Mouse (Mus musculus): ENCODE data around the gene C1qtnf5.
"Not testable (repeated sequence)": the region's sequence is repeated elsewhere in the genome, so short reads cannot be mapped to it uniquely, and the experiment has no call there.

The C1qtnf5 gene

GRCm38 (mm10) chr9:44106596-44106995 lies 449 bp upstream of the C1qtnf5 start:
- DNase-seq (ENCODE audit: low spot score), result no peak

- no peak for DNase-seq (ENCODE audit: low spot score)
Measured at GRCm38 (mm10) chr9:44107557-44108179, 623 bp downstream of the C1qtnf5 start.

DNA sequence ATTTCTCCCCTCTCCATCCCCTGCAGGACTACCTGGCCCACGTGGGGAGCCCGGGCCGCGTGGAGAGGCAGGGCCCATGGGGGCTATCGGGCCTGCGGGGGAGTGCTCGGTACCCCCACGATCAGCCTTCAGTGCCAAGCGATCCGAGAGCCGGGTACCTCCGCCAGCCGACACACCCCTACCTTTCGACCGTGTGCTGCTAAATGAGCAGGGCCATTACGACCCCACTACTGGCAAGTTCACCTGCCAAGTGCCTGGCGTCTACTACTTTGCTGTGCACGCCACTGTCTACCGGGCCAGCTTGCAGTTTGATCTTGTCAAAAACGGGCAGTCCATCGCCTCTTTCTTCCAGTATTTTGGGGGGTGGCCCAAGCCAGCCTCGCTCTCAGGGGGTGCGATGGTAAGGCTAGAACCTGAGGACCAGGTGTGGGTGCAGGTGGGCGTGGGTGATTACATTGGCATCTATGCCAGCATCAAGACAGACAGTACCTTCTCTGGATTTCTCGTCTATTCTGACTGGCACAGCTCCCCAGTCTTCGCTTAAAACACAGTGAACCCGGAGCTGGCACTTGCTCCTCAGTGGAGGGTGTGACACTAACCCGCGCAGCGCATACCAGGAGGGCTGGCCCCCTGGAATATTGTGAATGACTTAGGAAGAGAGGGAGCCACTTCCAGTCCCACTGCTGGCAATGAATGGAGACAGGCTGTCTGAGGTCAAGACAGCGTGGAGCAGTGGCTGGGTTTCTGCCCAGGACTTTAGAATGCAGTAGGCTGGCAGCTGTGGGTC lies 1.4 kb downstream of the C1qtnf5 start:
- no peak for DNase-seq (ENCODE audit: low spot score)

DNA sequence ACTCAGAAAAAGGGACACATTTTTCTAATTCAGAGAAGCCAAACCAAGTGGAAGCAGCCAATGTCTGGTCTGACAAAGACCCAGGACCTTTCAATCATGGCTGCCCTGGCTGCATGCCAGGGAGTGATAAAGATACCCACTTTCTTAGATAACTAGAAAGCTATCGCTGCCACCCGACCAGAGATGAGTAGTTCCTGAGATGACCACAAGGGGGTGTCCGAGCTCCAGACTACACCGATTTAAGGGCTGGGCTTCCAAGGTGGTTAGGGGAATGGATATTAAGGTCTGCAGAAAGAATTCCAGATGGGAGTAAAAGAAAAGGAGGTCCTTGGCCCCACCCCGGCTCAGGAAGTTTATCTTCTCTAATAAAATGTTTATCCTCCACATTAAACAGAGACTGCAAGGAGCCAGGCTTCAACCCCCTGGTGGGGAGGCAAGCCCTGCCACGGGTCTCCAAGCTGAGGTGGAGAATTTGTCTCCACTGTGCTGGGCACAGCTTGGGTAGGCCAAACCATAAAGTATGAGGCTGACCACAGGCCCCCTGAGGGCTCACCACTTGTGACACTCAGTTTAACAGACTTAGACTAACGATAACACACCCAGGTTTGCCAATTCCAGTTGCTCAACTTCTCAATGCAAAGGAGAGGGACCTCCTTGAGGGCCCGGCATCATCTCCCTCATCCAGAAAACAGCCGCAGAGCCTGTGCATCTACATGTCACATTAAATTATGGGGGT lies 2.5 kb downstream of the C1qtnf5 start:
- DNase-seq (ENCODE audit: low spot score), result no peak

- DNase-seq (ENCODE audit: low spot score), result not testable (repeated sequence)
Measured at GRCm38 (mm10) chr9:44111909-44112308, 4.9 kb downstream of the C1qtnf5 start.

- peak; percentile 87 for DNase-seq (ENCODE audit: low spot score)
Measured at GRCm38 (mm10) chr9:44113105-44113789, 6.2 kb downstream of the C1qtnf5 start, which contains the start of the genes Gm49380 and Rnf26. Gene Gm49380, minus strand, starts transcription at chr9:44113500. Gene Rnf26, minus strand, starts transcription at chr9:44113517.

DNA sequence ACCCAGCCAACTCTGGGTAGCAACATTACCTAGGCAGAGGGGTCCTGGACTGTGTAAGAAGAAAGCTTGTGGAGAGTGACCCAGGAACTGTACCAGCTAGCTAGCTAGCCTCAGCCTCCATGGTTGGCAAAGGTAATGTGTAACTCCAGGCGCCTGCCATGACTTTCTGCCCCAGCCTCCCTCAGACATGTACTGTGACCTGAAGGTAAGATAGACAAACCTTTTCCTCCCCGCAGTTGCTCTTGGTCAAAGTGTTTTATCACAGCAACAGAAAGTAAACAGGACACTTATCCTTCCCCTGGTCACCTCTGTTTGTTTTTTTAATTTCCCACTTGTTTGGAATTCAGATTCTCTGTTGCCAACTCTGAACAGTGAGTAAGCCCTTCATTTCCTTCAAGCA lies 7.4 kb downstream of the C1qtnf5 start:
- no peak for DNase-seq (ENCODE audit: low spot score)

DNA sequence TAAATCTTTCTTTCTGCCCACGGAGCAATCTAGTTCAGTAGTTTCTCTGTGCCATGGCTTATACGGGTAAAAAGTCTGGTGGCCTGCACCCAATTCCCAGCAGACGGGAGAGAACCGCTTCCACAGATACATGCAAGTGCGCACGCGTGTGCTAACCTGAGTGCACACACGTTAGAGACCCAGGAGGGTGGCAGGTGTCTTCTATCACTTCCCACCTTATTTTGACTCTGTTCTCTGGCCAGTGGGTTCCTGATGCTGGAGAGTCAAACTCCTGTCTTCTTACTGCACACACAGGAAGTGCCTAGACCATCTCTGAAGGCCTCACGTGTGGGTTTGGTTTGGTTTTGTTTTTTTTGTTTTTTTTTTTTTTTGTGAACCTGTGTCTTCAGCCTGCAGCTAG lies 8.6 kb downstream of the C1qtnf5 start:
- DNase-seq (ENCODE audit: low spot score), result no peak

DNA sequence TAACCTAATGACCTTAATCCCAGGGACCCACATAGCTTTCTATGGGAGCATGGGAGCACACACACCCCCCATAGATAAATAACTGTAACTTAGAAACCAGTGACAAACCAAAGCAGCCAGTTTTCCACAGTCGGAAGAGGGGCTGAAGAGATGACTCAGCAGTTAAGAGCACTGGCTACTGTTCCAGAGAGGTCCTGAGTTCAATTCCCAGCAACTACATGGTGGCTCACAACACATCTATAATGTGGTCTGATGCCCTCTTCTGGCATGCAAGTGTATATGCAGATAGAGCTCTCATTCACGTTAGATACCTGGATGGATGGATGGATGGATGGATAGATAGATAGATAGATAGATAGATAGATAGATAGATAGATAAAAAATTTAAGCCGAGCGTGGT lies 9.1 kb downstream of the C1qtnf5 start:
- no peak for DNase-seq (ENCODE audit: low spot score)

DNA sequence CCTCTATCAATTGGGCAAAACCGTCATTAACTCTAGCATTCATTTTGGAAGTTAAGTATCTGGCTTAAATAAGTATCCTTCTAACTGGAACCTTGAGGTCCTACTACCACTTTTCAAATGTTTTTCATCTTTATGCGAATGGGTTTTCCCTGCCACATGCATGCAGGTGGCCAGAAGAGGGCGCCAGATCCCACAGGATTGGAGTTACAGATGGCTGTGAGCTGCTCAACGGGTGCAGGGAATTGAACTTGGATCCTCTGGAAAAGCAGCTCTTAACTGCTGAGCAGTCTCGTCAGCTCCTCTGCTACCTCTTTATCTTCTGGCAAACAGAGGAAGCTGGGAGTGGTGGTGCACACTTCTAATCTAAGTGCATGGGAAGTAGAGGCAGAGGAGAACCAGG lies 12.0 kb downstream of the C1qtnf5 start:
- no peak for DNase-seq (ENCODE audit: low spot score)

DNA sequence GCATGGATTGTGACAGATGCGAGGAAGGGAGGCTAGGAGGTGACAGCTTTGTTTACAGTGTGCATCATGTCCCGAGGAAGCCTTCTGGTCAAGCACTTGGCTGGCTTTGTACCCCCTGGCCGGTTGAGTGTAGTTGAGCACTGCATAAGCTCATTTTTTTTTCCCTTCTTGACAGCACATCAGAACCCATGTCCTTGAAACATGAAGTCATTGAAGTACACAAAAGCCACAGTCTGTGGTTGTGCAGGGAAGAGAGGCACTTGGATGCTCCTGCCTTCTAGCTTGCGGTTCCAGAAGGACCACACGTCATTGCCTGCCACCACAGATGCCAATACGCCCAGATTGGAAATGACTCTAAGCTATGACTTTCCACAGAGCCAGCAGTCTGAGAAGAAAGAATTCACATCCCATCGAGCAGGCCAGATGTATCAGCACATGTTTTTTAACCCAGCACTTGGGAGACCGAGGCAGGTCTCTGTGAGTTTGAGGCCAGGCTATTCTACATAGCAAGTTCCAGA lies 13.0 kb downstream of the C1qtnf5 start:
- DNase-seq (ENCODE audit: low spot score), result no peak

- DNase-seq (ENCODE audit: low spot score), result no peak
Measured at GRCm38 (mm10) chr9:44124317-44124716, 17.3 kb downstream of the C1qtnf5 start.

- DNase-seq (ENCODE audit: low spot score), result no peak
Measured at GRCm38 (mm10) chr9:44125026-44125425, 18.0 kb downstream of the C1qtnf5 start.

- peak; percentile 65 for DNase-seq (ENCODE audit: low spot score)
Measured at GRCm38 (mm10) chr9:44125546-44126428, 18.7 kb downstream of the C1qtnf5 start.

GRCm38 (mm10) chr9:44126746-44127145 lies 19.7 kb downstream of the C1qtnf5 start:
- DNase-seq (ENCODE audit: low spot score), result no peak

- no peak for DNase-seq (ENCODE audit: low spot score)
Measured at GRCm38 (mm10) chr9:44127351-44127801, 20.3 kb downstream of the C1qtnf5 start.

DNA sequence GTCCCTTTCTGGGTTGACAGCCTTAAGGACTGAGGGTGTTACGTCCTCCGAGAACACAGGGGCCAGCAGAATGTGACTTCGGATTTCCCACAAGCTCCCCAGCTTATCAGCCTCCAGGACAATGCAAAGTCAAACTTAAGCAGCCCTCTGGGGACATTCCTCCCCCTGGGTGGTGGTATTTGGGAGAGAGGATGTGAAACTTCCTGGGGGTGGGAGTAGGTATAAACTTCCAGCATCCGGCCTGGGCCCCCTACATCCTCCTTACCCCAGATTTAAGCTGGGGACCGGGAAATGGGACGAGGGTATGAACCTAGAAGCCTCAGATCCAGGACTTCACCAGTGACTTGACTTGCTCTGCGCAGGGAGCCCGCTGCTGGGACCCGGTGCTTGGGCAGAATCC lies 22.6 kb downstream of the C1qtnf5 start:
- no peak for DNase-seq (ENCODE audit: low spot score)

- no peak for DNase-seq (ENCODE audit: low spot score)
Measured at GRCm38 (mm10) chr9:44130034-44130433, 23.0 kb downstream of the C1qtnf5 start.

DNA sequence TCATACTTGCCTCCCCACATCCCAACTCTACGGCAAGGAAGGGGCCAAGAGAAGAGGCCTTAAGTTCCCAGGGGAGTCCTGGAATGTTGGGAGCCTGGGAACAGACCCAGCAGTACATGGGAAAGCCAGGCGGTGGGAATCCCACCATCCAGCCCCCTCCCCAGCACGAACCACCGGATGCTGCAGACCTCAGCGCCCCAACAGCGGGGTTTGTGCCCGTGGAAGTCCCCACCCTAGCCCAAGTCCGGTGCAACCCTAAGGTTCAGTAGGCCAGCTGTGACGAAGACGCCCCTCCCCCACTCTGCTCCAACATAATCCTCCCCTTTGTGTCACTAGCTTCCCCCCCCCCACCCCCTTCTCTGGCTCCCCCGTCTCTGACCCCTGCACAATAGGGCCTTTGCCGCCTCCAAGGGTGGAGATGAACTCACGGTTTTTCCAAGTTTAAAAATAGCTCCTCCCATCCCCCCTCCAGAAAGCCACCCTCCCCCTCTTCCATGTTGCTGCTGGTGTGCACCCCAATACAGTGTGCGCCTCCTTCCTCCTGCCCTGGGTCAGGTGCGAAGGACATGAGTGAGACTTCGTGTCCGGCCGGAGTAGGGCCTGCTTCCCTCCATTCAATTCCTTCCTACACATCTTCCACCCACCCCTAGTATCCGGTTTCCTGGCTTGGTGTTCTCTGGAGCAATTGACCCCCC lies 23.7 kb downstream of the C1qtnf5 start:
- no peak for DNase-seq (ENCODE audit: low spot score)

DNA sequence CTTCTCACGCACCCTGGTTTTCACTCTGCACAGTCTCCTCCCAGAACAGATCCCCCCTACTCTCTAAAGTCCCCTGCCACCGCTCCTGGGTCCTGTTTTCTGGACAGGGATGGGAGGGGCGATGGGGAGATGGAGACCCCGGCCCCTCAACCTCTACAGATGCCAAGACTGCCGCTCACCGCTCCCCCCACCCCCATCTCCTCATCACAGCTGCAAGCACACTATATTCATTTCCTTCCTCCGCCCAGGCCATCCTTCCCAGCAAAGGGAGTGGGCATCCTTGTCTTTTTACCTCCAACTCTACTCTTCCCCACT lies 24.2 kb downstream of the C1qtnf5 start:
- no peak for DNase-seq (ENCODE audit: low spot score)

DNA sequence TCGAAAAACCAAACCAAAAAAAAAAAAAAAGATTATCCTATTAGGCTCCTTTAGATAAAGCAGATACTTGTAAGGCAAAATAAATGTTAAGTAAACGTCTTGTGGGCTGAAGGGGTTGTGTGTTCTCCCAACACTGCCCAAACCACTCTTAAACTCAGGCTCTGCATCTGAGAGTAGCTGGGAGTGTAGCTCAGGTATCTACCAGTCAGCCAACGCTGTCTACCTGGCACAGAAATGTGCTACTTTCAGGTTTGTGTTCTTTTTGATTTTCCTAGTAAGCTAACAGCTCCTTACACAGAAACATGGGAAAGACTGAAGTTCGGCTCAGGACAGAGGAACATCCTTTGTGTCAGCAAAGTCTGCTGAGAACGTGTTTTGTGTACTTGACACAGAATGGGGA lies 25.2 kb downstream of the C1qtnf5 start:
- no peak for DNase-seq (ENCODE audit: low spot score)

Measured in ovary, postnatal 10 days (tissue).